Mouse (Mus musculus) midbrain, embryonic 15.5 days (tissue): Measurements from ENCODE around the gene Sf3b5. TPM values are rescaled to one million over a fixed set of nuclear protein-coding genes. Genes with fewer than 3 reads are reported as not detected.
"Not testable (repeated sequence)": the region's sequence is repeated elsewhere in the genome, so short reads cannot be mapped to it uniquely, and the experiment has no call there.

ENCODE experiments used
- ATAC-seq: fragments of 200-750 bp; cut with Nextera tagmentation; replicated peaks from 2 replicates; pipeline ENCODE4 v1.8.0; 2017; ENCODE audit warnings: moderate TSS enrichment
- H3K27ac ChIP-seq: fragments of 300-500 bp; sonication (generic); 2 replicates; pipeline ENCODE4 v1.5.1; 2015; ENCODE audit warnings: mild to moderate bottlenecking, inconsistent platforms
- H3K27me3 ChIP-seq: fragments of 300-500 bp; sonication (generic); replicated peaks from 2 replicates; pipeline ENCODE4 v1.6.1; 2015; ENCODE audit warnings: inconsistent platforms
- H3K36me3 ChIP-seq: fragments of 300-500 bp; sonication (generic); replicated peaks from 2 replicates; pipeline ENCODE4 v1.6.1; 2015; ENCODE audit warnings: inconsistent platforms
- H3K4me1 ChIP-seq: fragments of 300-500 bp; sonication (generic); 2 replicates; pipeline ENCODE4 v1.6.1; 2015; ENCODE audit warnings: inconsistent platforms
- H3K4me2 ChIP-seq: fragments of 300-500 bp; sonication (generic); 2 replicates; pipeline ENCODE4 v1.6.1; 2015; ENCODE audit warnings: inconsistent platforms, mild to moderate bottlenecking, moderate library complexity
- H3K4me3 ChIP-seq: fragments of 300-500 bp; sonication (generic); 2 replicates; pipeline ENCODE4 v1.5.1; 2015; ENCODE audit warnings: mild to moderate bottlenecking, inconsistent platforms
- H3K9ac ChIP-seq: fragments of 300-500 bp; sonication (generic); 2 replicates; pipeline ENCODE4 v1.6.1; 2015; ENCODE audit warnings: mild to moderate bottlenecking, inconsistent platforms
- H3K9me3 ChIP-seq: fragments of 300-500 bp; sonication (generic); 2 replicates; pipeline ENCODE4 v1.6.1; 2016; ENCODE audit warnings: inconsistent platforms
- WGBS: fragments of 180-500 bp; shearing (Covaris S2); methylation state at CpG from one replicate; pipeline ENCODE4 v1.1.7; 2015; ENCODE audit warnings: mixed read lengths; 5-methylcytosine and 5-hydroxymethylcytosine counted together
- polyA plus RNA-seq: library from polyadenylated mRNA; unstranded; fragments of >200 nt; fragmentation: Nextera tagmentation; extraction: Ambion mirVana; gene quantifications from 2 replicates; pipeline ENCODE4 v1.2.1, GENCODE M21; 2015

Sf3b5 gene
- polyA plus RNA-seq, 1 experiment from 2014 or later: 21.6 TPM

DNA sequence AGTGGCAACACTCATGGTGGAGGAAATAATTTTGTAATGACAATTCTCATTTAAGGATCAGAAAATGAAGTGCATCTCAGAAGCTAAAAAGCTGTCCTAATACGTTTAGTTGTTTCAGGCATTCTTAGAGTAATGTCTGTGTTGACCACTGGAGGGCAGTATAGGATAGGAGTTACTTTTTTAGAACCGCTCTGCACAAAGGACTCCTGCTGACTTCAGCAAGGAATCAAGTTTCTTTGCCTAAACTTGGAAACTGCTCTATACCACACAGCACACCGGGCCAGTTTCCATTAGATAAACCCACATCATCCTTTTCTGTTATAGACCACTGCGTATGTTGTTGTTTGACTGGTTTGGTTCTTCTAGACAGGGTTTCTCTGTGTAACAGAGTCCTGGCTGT, 11.4 kb downstream of the Sf3b5 start:
- peak; percentile 70 for ATAC-seq
- H3K9me3 ChIP-seq: no peaks in the 10 kb centered on the region
- no peak overlapping the region for H3K9ac ChIP-seq
- H3K4me3 ChIP-seq: no peak overlapping the region
- H3K27me3 ChIP-seq: no peaks in the 10 kb centered on the region
- H3K4me2 ChIP-seq: no peak overlapping the region
- no peaks in the 10 kb centered on the region for H3K36me3 ChIP-seq
- 29% methylated on average over 4 of the region's 4 CpGs for WGBS
- no peaks in the 10 kb centered on the region for H3K4me1 ChIP-seq
- no peak overlapping the region for H3K27ac ChIP-seq

DNA sequence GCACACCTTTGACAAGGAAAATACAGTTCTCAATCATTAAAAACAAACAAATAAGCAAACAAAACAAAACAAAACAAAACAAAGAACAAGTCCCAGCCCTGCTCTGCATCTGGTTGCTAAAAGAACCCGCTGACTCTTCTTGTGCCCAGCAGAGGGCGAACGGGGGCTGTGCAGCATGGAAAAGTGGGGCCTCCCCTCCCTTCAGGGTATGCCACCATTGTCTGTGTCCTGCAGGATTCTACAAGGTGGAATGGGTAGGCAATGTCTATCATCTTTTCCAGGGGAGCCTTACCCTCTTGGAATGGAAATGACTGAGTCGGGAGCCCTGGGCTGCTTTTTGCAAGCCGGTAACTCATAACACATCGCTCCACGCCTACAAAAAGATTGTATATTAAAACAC, 13.4 kb downstream of the Sf3b5 start:
- H3K36me3 ChIP-seq: no peaks in the 10 kb centered on the region
- no peak overlapping the region for H3K4me3 ChIP-seq
- WGBS: 59% methylated on average over 7 of the region's 7 CpGs
- H3K9me3 ChIP-seq: no peaks in the 10 kb centered on the region
- no peaks in the 10 kb centered on the region for H3K4me1 ChIP-seq
- no peak overlapping the region for H3K4me2 ChIP-seq
- no peak; the same call in 1 of the 2 replicates for ATAC-seq
- H3K9ac ChIP-seq: no peak overlapping the region
- H3K27me3 ChIP-seq: no peaks in the 10 kb centered on the region
- no peak overlapping the region for H3K27ac ChIP-seq

DNA sequence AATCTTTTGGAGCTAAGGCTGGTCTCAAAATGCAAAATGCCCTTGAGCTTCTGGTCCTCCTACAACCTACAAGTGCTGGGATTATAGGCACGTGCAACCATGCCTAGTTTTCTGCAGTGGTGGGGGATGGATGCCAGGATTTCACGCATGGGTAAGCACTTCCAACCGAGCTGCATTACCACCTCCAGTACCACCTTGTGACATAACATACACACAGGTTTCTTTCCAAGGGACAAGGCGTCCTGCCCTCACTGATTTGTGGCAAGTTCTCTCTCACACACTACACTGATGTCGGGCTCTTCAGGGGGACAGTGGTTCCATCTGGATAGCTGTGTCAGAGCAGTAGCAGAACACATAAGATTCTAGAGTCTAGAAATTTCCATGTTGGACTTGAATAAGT, 13.9 kb downstream of the Sf3b5 start:
- Histone ChIP-seq H3K4me2 (no peak overlapping the region), H3K27me3 (no peaks in the 10 kb centered on the region), H3K9ac (no peak overlapping the region), H3K4me1 (no peaks in the 10 kb centered on the region), H3K4me3 (no peak overlapping the region), H3K36me3 (no peaks in the 10 kb centered on the region), H3K9me3 (no peaks in the 10 kb centered on the region), H3K27ac (no peak overlapping the region)
- WGBS: 76% methylated on average over 5 of the region's 5 CpGs
- no peak for ATAC-seq

DNA sequence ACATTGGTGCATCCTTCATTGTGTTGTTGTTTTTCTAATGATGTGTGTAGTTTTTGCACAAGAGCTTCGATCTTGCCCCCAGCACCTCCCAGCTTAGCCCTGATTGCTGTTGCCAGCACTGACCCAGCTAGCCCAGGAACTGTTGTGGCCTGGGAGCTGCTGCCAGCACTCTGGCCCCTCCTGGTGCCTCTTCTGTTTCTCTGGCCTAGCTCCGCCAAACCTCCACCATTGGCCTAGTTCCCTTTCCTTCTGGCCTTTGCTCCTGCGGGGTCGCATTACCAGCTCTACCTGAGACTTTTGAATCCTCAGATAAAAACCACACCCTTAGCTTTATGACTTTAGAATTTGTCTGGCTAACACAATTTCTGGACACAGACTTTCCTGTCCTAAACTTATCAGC, 17.0 kb downstream of the Sf3b5 start:
- no peak overlapping the region for H3K9ac ChIP-seq
- 93% methylated on average over 4 of the region's 4 CpGs for WGBS

DNA sequence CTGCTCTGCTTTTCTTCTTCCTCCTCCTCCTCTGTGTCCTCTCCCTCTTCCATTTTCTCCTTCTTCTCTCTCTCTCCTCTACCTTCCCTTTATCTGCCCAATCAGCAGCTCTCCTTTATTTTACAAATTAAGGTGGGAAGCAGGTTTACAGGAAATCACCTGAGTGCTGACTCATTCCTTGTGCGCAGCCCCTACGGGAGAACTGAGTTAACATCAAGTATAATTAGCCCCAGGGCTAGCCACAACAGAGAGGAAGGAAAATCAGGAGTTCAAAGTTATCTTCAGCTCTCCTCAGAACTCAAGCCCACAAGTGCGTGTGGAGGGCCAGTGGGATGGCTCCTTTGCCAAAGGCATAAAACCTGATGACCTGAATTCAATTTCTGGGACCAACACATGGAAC, 18.8 kb downstream of the Sf3b5 start:
- H3K4me1 ChIP-seq, H3K9ac ChIP-seq, H3K36me3 ChIP-seq, H3K4me3 ChIP-seq, H3K4me2 ChIP-seq, H3K27me3 ChIP-seq, H3K9me3 ChIP-seq, ATAC-seq, H3K27ac ChIP-seq: not testable (repeated sequence)
- 78% methylated on average over 3 of the region's 3 CpGs for WGBS

More for the DNA sequence above, 17.0 kb downstream of the Sf3b5 start:
- Histone ChIP-seq H3K4me3 (no peak overlapping the region), H3K27ac (no peak overlapping the region), H3K4me2 (no peak overlapping the region), H3K27me3 (no peaks in the 10 kb centered on the region), H3K36me3 (no peaks in the 10 kb centered on the region), H3K9me3 (no peaks in the 10 kb centered on the region), H3K4me1 (no peaks in the 10 kb centered on the region)
- ATAC-seq: no peak

DNA sequence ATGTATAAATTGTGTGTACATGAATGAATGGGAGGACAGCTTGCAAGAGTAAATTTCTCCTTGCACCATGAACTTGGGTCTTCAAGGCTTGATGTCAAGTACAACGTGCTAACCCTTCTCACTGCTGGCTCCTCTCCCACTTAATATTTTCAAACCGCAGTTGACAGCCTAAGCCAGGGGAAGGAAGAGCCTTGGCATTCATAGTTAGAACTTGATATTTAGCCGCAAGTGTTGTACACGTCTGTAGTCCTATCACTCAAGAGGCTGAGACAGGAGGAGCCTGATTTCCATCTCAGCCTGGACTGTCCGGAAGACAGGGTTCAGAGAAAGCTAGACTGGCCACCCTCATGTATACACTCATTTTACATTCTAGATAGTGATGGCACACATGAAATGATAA, 22.6 kb downstream of the Sf3b5 start:
- no peak overlapping the region for H3K9ac ChIP-seq
- 91% methylated on average over 5 of the region's 5 CpGs for WGBS
- H3K4me3 ChIP-seq: no peak overlapping the region
- H3K36me3 ChIP-seq: no peaks in the 10 kb centered on the region
- H3K9me3 ChIP-seq: no peaks in the 10 kb centered on the region
- H3K4me2 ChIP-seq: no peak overlapping the region
- ATAC-seq: no peak
- no peaks in the 10 kb centered on the region for H3K4me1 ChIP-seq
- no peaks in the 10 kb centered on the region for H3K27me3 ChIP-seq
- no peak overlapping the region for H3K27ac ChIP-seq

DNA sequence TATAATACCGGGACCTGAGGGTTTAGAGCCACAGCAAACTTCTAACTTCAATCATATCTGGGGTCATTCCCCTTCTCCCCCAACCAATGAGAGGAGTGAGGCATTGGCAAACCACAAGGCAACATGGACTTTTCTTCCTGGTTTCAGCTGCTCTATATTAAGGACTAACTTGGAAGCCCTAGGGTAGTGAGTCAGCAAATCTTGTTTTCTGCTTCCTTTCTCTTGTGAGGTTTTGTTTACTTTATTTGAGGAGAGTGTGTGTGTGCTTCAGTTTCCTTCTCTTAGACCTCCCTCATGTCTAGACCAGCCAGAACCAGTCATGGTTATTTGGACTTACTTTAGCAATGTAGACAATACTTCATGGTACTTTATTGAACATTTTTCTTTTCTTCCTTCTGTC, 23.1 kb downstream of the Sf3b5 start:
- no peak overlapping the region for H3K27ac ChIP-seq
- WGBS: 97% methylated on average over 1 of the region's 1 CpGs

DNA sequence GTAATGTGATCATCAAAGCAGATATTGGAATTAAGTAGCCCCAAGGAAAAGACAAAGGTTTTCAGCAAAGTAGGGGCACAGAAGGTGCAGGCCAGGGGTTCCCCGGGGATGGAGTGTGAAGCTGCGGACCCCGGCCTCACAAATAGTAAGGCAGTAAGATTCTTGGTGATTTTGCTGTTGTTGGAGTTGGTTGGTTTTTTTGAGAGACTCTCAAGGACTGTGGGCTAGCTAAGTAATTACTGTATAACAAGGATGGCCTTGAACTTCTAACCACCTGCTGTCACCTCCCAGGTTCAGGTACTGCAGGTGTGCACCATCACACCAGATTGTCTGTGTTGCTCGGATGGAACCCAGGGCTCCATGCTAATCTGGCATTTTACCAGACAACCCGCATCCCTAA, 24.3 kb downstream of the Sf3b5 start:
- H3K9ac ChIP-seq: no peak overlapping the region
- WGBS: 90% methylated on average over 5 of the region's 5 CpGs
- H3K36me3 ChIP-seq: no peaks in the 10 kb centered on the region
- ATAC-seq: no peak
- H3K27ac ChIP-seq: no peak overlapping the region
- H3K4me2 ChIP-seq: no peak overlapping the region
- no peak overlapping the region for H3K4me3 ChIP-seq
- H3K27me3 ChIP-seq: no peaks in the 10 kb centered on the region
- no peaks in the 10 kb centered on the region for H3K9me3 ChIP-seq
- no peaks in the 10 kb centered on the region for H3K4me1 ChIP-seq

More for the DNA sequence above, 23.1 kb downstream of the Sf3b5 start:
- no peak for ATAC-seq
- Histone ChIP-seq H3K9ac (no peak overlapping the region), H3K4me1 (no peaks in the 10 kb centered on the region), H3K4me3 (no peak overlapping the region), H3K9me3 (no peaks in the 10 kb centered on the region), H3K27me3 (no peaks in the 10 kb centered on the region), H3K4me2 (no peak overlapping the region), H3K36me3 (no peaks in the 10 kb centered on the region)

DNA sequence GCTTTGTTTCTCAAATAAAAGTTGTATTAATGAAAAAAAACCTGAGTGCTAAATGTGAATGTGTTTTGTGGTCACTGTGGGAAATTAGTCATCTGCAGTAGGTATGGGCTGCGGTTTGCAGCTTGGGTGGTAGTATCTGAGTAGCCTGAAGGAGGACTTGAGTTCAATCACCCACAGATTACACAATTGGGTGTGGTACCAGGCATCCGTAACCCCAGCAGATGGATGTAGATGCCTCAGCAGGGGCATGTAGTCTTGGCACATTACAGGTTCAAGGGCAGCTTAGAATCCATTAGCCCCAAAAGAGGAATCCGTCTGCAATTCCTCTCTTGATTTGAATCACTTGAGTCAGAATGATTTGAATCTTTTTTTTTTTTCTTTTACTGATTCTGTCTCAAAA, 30.1 kb downstream of the Sf3b5 start:
- WGBS: 85% methylated on average over 3 of the region's 3 CpGs

DNA sequence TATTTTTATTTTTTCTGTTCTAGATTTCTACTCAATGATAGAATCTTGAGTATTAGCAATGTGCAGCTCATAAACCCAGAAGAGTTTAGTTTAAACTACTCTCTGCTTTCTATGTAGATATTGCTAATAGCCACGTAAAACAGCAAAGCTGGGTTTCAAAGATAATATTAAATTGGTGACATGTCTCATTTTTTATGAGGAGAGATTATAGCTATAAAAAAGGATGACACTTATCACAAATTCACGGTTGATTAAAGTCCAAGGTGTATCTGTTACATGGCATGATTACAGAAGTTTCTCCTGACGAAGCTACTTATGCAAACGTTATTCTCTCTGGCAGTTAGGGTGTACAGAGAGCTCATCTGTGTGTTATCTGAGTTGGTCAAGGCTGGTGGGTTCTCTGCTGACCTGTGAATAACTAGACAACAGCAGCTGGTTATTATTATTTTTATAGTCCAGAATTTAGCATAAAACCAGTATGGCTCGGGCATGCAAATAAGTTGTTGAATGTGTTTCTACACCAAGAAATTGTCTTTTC, 34.6 kb downstream of the Sf3b5 start:
- Histone ChIP-seq H3K27ac (no peak overlapping the region), H3K4me1 (no peaks in the 10 kb centered on the region), H3K9ac (no peak overlapping the region), H3K36me3 (no peaks in the 10 kb centered on the region), H3K4me2 (no peak overlapping the region), H3K9me3 (no peaks in the 10 kb centered on the region), H3K27me3 (no peaks in the 10 kb centered on the region), H3K4me3 (no peak overlapping the region)
- WGBS: 87% methylated on average over 5 of the region's 5 CpGs
- no peak for ATAC-seq

More for the DNA sequence above, 30.1 kb downstream of the Sf3b5 start:
- no peak overlapping the region for H3K4me3 ChIP-seq
- no peak overlapping the region for H3K9ac ChIP-seq
- no peaks in the 10 kb centered on the region for H3K4me1 ChIP-seq
- H3K27ac ChIP-seq: no peak overlapping the region
- H3K27me3 ChIP-seq: no peaks in the 10 kb centered on the region
- no peak overlapping the region for H3K4me2 ChIP-seq
- H3K36me3 ChIP-seq: no peaks in the 10 kb centered on the region
- H3K9me3 ChIP-seq: no peaks in the 10 kb centered on the region
- no peak for ATAC-seq

DNA sequence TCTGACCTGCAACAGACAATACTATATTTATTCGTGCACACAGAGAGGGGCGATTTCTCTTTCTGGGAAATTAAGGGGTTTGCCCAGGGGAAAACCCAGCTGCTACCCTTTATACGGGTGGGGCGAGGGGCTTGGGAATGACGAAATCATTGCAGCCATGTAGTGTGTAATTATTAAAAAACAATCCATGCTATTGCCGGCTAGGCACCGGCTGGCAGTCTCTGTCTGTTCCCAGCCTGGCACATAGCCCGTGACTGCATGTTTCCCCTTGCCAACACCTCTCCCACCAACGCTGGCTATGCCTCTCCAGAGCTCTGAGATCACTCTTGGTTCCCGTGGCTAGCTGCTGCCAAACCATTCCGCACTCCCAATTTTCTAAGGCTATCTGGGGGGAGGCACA, 39.5 kb downstream of the Sf3b5 start:
- H3K27me3 ChIP-seq: no peaks in the 10 kb centered on the region
- no peak overlapping the region for H3K27ac ChIP-seq

DNA sequence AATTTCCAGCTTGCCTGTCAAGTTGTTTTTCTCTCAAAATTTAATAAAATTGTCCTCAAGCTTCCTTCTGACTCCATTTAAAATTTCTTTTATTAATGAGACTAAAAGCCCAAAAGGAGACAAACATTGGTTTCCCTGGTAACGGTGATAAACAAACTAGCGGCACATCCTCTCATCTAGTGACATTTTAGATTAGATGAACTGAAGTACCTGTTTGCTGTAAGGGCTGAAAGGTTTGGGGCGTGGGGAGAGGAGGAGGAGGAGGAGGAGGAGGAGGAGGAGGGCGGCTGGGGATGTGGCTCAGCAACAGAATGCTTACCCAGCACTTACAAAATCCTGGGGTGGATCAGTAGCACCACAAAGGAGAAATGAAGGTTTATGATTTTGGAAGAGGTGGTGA, 42.7 kb downstream of the Sf3b5 start:
- H3K36me3 ChIP-seq: no peaks in the 10 kb centered on the region
- no peak overlapping the region for H3K27ac ChIP-seq
- ATAC-seq: 0 out of 2 replicates have a peak, but pooled peaks have one; percentile 42
- no peaks in the 10 kb centered on the region for H3K9me3 ChIP-seq
- no peaks in the 10 kb centered on the region for H3K4me1 ChIP-seq
- WGBS: 43% methylated on average over 4 of the region's 4 CpGs
- H3K9ac ChIP-seq: no peak overlapping the region
- no peaks in the 10 kb centered on the region for H3K27me3 ChIP-seq
- no peak overlapping the region for H3K4me2 ChIP-seq
- no peak overlapping the region for H3K4me3 ChIP-seq

More for the DNA sequence above, 39.5 kb downstream of the Sf3b5 start:
- Histone ChIP-seq H3K4me1 (no peaks in the 10 kb centered on the region), H3K9me3 (no peaks in the 10 kb centered on the region), H3K4me3 (no peak overlapping the region), H3K9ac (no peak overlapping the region), H3K4me2 (no peak overlapping the region), H3K36me3 (no peaks in the 10 kb centered on the region)
- ATAC-seq: 0 out of 2 replicates have a peak, but pooled peaks have one; percentile 20
- 82% methylated on average over 11 of the region's 11 CpGs for WGBS

DNA sequence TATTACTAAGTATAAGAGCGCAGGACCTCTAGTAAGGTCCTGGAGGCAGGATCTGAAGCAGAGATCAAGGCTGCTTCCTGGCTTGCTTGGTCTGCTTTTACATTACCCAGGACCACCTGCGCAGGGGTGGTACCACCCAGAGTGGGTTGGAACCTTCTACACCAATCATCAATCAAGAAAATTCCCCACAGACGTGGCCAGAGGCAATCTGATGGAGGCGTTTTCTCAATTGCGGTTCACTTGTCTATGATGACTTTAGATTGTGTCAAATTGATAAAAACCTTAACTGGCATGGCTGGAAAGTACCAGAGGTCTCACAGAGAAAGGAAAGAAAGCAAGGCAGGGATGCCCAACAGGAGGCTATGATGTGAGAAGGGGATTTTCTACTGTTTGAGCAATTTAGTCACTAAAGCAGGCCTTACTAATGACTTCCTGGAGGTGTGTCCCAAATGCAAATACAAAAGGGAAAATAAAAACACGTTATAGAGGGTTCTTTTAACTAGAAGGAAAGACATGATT, 51.8 kb downstream of the Sf3b5 start:
- H3K9me3 ChIP-seq: no peaks in the 10 kb centered on the region
- H3K9ac ChIP-seq: no peak overlapping the region
- H3K4me3 ChIP-seq: no peak overlapping the region
- no peaks in the 10 kb centered on the region for H3K36me3 ChIP-seq
- WGBS: 80% methylated on average over 6 of the region's 6 CpGs
- H3K27ac ChIP-seq: no peak overlapping the region
- peaks cover 16% of the 10 kb centered on the region for H3K27me3 ChIP-seq
- no peak for ATAC-seq
- H3K4me2 ChIP-seq: no peak overlapping the region
- peaks cover 12% of the 10 kb centered on the region for H3K4me1 ChIP-seq
